Mouse (Mus musculus): ENCODE measurements around the gene Nxpe4. TPM values are rescaled to one million over a fixed set of nuclear protein-coding genes. Genes with fewer than 3 reads are reported as not detected.

Gene Nxpe4
- total and polyA plus RNA-seq, 3 experiments: 9.2 to 14.9 TPM; not detected in 1

GRCm38 (mm10) chr9:48443873-48444272 lies 282.1 kb downstream of the Nxpe4 start:
- Histone ChIP-seq H3K4me1 (ENCODE audit: control insufficient read depth in 1 of 2, insufficient read depth in 2 of 2, low read length in 2 of 2) (no peaks in the 10 kb centered on the region), H3K79me2 (ENCODE audit: control insufficient read depth, insufficient read depth, low read length, poor library complexity) (no peaks in the 10 kb centered on the region), H3K4me3 (ENCODE audit: control insufficient read depth in 1 of 2, insufficient read depth in 1 of 2, low read depth in 2 of 2, low read length in 2 of 2) (no peak overlapping the region), H3K27ac (ENCODE audit: control insufficient read depth, low read depth, low read length) (no peak overlapping the region), H3K9ac (ENCODE audit: control insufficient read depth, low read depth, low read length, poor library complexity, severe bottlenecking) (no peak overlapping the region), H3K27me3 (ENCODE audit: control insufficient read depth in 1 of 2, insufficient read depth in 2 of 2, low read length in 2 of 2) (peaks cover 0 to 1% of the 10 kb centered on the region in 2 experiments; a peak in 1 of 4 replicates), H3K36me3 (ENCODE audit: control insufficient read depth in 1 of 2, insufficient read depth in 2 of 2, low read length in 2 of 2) (no peaks in the 10 kb centered on the region), H3K9me3 (replicated peaks; ENCODE audit: insufficient read depth, low read length) (no peaks in the 10 kb centered on the region)
- no peak for DNase-seq (ENCODE audit: low read depth, low spot score)
- no peak for TF ChIP-seq GATA1 (IDR thresholded peaks at IDR 0.05; ENCODE audit: low read depth, low read length)
- TF ChIP-seq MYC (IDR thresholded peaks at IDR 0.05; ENCODE audit: low read depth, low read length): no peak
- no peak for TF ChIP-seq MXI1 (IDR thresholded peaks at IDR 0.05; ENCODE audit: low read depth, low read length)
- TF ChIP-seq KAT2A (conservative IDR thresholded peaks at IDR 0.05; ENCODE audit: low read depth, low read length): no peak
- TF ChIP-seq CHD1 (IDR thresholded peaks at IDR 0.05; ENCODE audit: low read depth, low read length): no peak
- no peak for TF ChIP-seq MAZ (IDR thresholded peaks at IDR 0.05; ENCODE audit: low read depth, low read length)
- no peak for TF ChIP-seq ZKSCAN1 (IDR thresholded peaks at IDR 0.05; ENCODE audit: low read depth, low read length)
- TF ChIP-seq MAFK (IDR thresholded peaks at IDR 0.05; ENCODE audit: borderline replicate concordance, low read depth, low read length): no peak
- no peak for TF ChIP-seq JUND (IDR thresholded peaks at IDR 0.05; ENCODE audit: low read depth, low read length)
- TF ChIP-seq RCOR1 (IDR thresholded peaks at IDR 0.05; ENCODE audit: low read depth, low read length): no peak
- no peak for TF ChIP-seq BHLHE40 (IDR thresholded peaks at IDR 0.05; ENCODE audit: borderline replicate concordance, low read depth, low read length)

DNA sequence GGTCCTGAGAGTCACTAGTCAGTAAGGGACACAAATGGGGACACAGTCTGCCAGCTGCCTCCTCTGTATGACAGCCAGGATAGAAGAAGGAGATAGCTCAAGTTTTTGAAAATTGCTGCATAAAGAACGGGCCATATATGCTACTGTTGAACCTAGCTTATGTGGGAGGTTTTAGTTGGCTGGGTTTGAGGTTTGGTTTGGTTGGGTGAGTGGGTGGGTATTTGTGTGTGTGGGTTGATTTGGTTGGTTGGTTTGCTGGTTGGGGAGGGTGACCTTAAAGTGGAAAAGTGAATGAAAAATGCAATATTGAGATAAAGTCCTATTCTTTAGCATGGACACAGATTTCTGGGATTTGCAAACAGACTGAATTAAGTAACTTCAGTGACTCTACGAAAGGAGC lies 283.0 kb downstream of the Nxpe4 start:
- Histone ChIP-seq H3K9ac (ENCODE audit: control insufficient read depth, low read depth, low read length, poor library complexity, severe bottlenecking) (no peak overlapping the region), H3K27ac (ENCODE audit: control insufficient read depth, low read depth, low read length) (no peak overlapping the region), H3K4me1 (ENCODE audit: control insufficient read depth in 1 of 2, insufficient read depth in 2 of 2, low read length in 2 of 2) (no peaks in the 10 kb centered on the region), H3K36me3 (ENCODE audit: control insufficient read depth in 1 of 2, insufficient read depth in 2 of 2, low read length in 2 of 2) (no peaks in the 10 kb centered on the region), H3K4me3 (ENCODE audit: control insufficient read depth in 1 of 2, insufficient read depth in 1 of 2, low read depth in 2 of 2, low read length in 2 of 2) (no peak overlapping the region), H3K27me3 (ENCODE audit: control insufficient read depth in 1 of 2, insufficient read depth in 2 of 2, low read length in 2 of 2) (peaks cover 0 to 1% of the 10 kb centered on the region in 2 experiments; a peak in 1 of 4 replicates), H3K9me3 (replicated peaks; ENCODE audit: insufficient read depth, low read length) (no peaks in the 10 kb centered on the region), H3K79me2 (ENCODE audit: control insufficient read depth, insufficient read depth, low read length, poor library complexity) (no peaks in the 10 kb centered on the region)
- DNase-seq (ENCODE audit: low read depth, low spot score): no peak
- TF ChIP-seq MAFK (IDR thresholded peaks at IDR 0.05; ENCODE audit: borderline replicate concordance, low read depth, low read length): no peak
- no peak for TF ChIP-seq ETS1 (IDR thresholded peaks at IDR 0.05; ENCODE audit: low read depth, low read length)
- no peak for TF ChIP-seq SIN3A (IDR thresholded peaks at IDR 0.05; ENCODE audit: low read length)
- TF ChIP-seq MEF2A (IDR thresholded peaks at IDR 0.05; ENCODE audit: extremely low read depth, insufficient replicate concordance, low read depth, low read length, poor library complexity, severe bottlenecking): no peak
- TF ChIP-seq JUND (IDR thresholded peaks at IDR 0.05; ENCODE audit: low read depth, low read length): no peak
- no peak for TF ChIP-seq GABPA (IDR thresholded peaks at IDR 0.05; ENCODE audit: low read depth, low read length)
- TF ChIP-seq BHLHE40 (IDR thresholded peaks at IDR 0.05; ENCODE audit: borderline replicate concordance, low read depth, low read length): no peak
- no peak for TF ChIP-seq EP300 (IDR thresholded peaks at IDR 0.05; ENCODE audit: low read depth in 1 of 2, low read length in 2 of 2)
- TF ChIP-seq MYB (IDR thresholded peaks at IDR 0.05; ENCODE audit: low read depth, low read length): no peak
- no peak for TF ChIP-seq MXI1 (IDR thresholded peaks at IDR 0.05; ENCODE audit: low read depth, low read length)
- TF ChIP-seq NRF1 (IDR thresholded peaks at IDR 0.05; ENCODE audit: insufficient read depth, low read depth, low read length, poor library complexity, severe bottlenecking): no peak
